Mouse (Mus musculus) embryonic fibroblast, embryonic 13.5 days (primary cell): ENCODE measurements around the gene Gapdh. TPM values are rescaled to one million over a fixed set of nuclear protein-coding genes. Genes with fewer than 3 reads are reported as not detected.
A peak's percentile ranks its signal among the peaks of the same experiment; 100 is the strongest.

Source experiments
- H3K27ac ChIP-seq: 2 replicates; pipeline ENCODE4 v1.5.1; 2012; ENCODE audit warnings: low read length, control low read depth, inconsistent platforms; ENCODE audit not compliant: insufficient read depth
- H3K4me1 ChIP-seq: 2 replicates; pipeline ENCODE4 v1.6.1; 2011; ENCODE audit warnings: low read length; ENCODE audit not compliant: control insufficient read depth, insufficient read depth
- H3K4me3 ChIP-seq: 2 replicates; pipeline ENCODE4 v1.5.1; 2011; ENCODE audit warnings: mild to moderate bottlenecking, control low read depth, low read length; ENCODE audit not compliant: insufficient read depth
- CTCF ChIP-seq: IDR thresholded peaks from 2 replicates; pipeline ENCODE4 v1.5.1; 2011; ENCODE audit warnings: mild to moderate bottlenecking, control low read depth, low read length, moderate library complexity, borderline replicate concordance; ENCODE audit not compliant: insufficient read depth
- POLR2A ChIP-seq: IDR thresholded peaks from 2 replicates; pipeline ENCODE4 v1.6.1; 2011; ENCODE audit warnings: low read depth, mild to moderate bottlenecking, control low read depth, low read length, moderate library complexity
- polyA plus RNA-seq: library from polyadenylated mRNA; stranded (reverse); fragments of >200 nt; gene quantifications from 2 replicates; pipeline ENCODE4 v1.2.4, GENCODE M21; 2011; ENCODE audit warnings: low read depth; ENCODE audit not compliant: missing spikeins, insufficient read length

Gapdh gene
- 571 and 859 TPM in 2 replicates for polyA plus RNA-seq

DNA sequence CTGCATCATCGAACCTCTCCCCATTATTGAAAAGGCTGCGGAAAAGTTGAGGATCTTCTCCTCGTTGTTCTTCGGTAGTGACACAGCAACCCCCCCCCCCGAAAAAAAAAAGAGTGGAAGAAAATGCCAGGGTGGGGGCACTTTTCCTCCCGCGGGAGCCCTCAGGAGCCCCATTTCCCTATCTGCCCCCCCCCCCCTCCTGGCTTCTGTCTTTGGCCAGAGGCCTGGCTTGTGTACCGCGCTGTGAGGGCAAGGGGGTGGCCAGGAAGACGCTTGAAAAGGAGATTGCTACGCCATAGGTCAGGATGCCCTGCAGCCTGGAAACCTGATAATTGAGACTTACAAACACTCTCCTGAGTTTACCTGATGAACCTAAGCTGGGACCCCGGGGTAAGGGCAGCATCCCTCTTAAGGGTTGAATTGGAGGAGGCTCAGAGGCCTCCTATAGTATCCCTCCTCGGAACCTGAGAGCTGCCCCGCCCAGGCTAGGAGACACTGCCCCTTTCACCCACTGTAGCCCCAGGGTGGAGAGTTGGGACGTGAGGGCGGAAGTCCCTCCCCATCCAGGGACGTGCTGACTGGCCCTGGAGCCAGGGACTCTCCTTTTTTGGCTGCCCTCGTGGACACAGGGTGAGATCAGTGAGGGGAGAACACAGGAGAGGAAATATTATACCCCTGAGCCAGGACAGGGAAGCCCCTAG lies at the start of gene Gapdh:
Gene Gapdh (minus strand): TSS at position 417 of the 701 bp plus-strand sequence.
- TF ChIP-seq CTCF, result no peak
- TF ChIP-seq POLR2A, result peak; percentile 75
- peak within 1 kb of the TSS; percentile 96 for H3K27ac ChIP-seq
- peak within 1 kb of the TSS; percentile 86 for H3K4me3 ChIP-seq
- peaks cover 10% of the 10 kb centered on the region; the same call in 1 of the 2 replicates for H3K4me1 ChIP-seq

DNA sequence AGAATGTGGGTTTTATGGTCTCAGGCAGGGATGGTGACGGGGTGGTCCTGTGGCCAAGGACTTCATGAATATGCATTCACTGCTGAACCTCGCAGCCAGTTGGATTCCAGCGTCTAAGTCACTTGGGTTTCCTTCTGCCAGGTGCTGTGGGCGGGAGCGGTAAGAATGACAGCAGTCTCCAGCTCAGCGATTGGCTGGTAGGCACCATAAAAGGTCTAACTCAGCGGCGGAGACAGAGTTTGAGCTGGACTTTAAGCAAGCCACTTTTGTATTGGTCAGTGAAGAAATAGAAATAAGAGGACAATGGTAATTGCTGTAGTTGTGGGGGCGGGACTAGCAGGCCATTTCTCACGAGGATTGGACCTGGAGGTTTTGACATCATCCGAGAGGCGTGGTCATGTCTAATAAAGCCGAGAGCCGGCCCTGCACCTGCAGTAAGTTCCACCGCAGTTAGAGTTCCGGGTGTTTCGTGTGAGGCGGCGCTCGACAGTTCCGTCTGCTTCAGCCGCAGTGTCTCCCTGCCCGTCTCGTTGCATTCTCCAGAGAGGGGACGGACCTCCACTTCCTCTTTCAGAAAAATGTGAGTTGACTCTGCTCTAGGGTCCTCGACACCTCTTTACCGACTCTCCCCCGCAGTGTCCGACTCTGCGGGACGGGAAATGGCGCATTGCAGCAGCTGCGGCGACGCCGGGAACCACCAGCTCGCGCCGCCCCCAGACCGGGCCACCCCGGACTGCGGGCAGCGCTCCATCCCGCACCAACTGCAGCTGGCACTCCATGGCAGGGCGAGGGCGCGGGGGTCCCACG lies 49.1 kb upstream of the Gapdh start, which contains the start of gene Vamp1:
Gene Vamp1 (plus strand): TSS at position 404 of the 807 bp plus-strand sequence.
- TF ChIP-seq POLR2A, result peak; percentile 90
- no peak for TF ChIP-seq CTCF
- Histone ChIP-seq H3K4me3 (peak within 1 kb of the TSS; percentile 62), H3K27ac (no peak within 1 kb of the TSS), H3K4me1 (no peaks in the 10 kb centered on the region)

DNA sequence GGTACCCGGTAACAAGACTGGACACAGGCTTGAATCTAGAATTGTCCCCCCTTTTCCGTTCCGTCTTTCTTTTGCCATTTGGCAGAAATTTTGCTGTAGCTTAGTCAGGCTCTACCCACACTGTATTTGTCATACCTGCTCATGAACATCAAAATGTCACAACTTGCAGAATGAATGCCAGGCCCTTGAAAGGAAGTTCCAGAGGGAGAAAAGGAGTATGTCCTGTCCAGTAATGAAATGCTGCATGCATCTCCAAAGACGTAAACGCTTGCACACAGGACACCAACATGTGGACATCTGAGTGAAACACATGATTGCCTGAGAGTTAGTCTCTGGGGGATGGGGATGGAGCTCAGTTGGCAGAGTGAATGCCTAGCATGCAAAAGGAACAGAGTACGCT lies 47.4 kb upstream of the Gapdh start:
- TF ChIP-seq CTCF (no peak), POLR2A (no peak)
- Histone ChIP-seq H3K4me3 (no peak overlapping the region), H3K4me1 (no peaks in the 10 kb centered on the region), H3K27ac (no peak overlapping the region)

DNA sequence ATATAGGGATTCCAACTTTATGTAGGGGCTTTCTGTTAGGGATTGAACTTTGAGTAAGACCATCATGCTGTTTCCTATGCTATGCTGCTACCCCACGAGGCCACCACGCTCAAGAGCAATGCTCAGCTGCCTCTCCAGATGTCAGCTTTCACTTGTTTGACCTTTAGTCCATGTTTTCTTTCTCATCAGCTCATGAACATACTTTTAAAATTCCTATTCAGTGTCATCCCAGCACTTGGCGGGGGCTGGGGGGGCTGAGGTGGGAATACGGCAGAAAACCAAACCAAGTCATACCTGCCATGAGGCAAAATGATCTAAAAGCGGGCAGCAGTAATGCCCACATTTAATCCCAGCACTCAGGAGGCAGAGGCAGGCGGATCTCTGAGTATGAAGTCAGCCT lies 46.9 kb upstream of the Gapdh start:
- Histone ChIP-seq H3K4me1 (no peaks in the 10 kb centered on the region), H3K27ac (no peak overlapping the region), H3K4me3 (no peak overlapping the region)
- TF ChIP-seq CTCF, result no peak
- no peak for TF ChIP-seq POLR2A

DNA sequence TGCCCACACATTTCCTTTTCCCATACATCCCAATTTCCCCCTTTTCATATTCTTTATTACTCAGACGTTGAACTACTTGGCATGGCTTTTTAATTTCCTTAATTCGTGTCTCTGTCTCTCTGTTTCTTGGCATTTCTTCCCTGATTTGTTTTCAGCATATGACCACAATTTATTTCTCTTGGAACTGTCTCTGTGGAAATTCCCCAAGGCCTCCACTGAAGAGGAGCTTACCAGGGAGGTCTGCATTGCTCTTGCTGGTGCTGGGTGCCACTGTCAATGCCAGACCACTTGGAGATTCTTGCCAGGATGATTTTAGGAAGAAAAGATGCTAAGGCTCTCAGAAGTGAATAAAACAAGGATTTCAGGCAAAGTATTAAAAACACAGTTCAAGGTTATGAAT lies 46.4 kb upstream of the Gapdh start:
- Histone ChIP-seq H3K27ac (no peak overlapping the region), H3K4me3 (no peak overlapping the region), H3K4me1 (no peaks in the 10 kb centered on the region)
- TF ChIP-seq POLR2A, result no peak
- no peak for TF ChIP-seq CTCF

DNA sequence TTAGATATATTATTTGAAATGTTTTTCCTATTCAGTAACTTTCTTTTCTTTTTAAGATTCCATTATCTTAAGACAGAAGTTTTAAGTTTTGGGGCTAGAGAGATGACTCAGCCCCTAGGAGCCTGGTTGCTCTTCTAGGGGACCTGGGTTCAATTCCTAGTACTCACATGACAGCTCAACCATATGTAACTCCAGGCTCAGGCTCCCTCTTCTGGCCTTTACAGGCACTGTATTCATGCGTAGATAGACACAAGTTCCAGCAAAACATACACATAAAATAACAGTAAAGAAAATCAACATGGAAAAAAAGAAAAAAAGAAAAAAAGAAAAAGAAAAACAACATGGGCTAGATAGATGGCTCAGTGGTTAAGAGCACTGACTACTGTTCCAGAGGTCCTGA lies 44.2 kb upstream of the Gapdh start:
- Histone ChIP-seq H3K4me3 (no peak overlapping the region), H3K4me1 (no peaks in the 10 kb centered on the region), H3K27ac (no peak overlapping the region)
- TF ChIP-seq POLR2A (no peak), CTCF (no peak)

DNA sequence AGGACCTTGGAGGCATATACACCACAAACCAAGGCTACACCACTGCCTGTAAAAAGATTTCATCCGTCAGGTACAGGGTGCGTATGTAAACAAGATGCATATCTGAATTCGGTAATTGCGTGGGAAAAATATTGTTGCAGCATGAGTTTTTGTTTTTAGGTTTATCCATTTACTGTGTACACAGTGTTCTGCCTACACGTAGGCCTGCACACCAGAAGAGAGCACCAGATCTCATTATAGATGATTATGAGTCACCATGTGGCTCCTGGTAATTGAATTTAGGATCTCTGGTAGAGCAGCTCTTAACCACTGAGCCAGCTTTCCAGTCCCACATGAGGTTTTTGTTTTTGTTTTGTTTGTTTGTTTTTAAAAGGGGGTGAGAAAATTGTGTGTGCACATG lies 30.9 kb upstream of the Gapdh start:
- H3K4me1 ChIP-seq, result no peaks in the 10 kb centered on the region
- no peak overlapping the region for H3K4me3 ChIP-seq
- H3K27ac ChIP-seq, result no peak overlapping the region
- no peak for TF ChIP-seq CTCF
- no peak for TF ChIP-seq POLR2A

DNA sequence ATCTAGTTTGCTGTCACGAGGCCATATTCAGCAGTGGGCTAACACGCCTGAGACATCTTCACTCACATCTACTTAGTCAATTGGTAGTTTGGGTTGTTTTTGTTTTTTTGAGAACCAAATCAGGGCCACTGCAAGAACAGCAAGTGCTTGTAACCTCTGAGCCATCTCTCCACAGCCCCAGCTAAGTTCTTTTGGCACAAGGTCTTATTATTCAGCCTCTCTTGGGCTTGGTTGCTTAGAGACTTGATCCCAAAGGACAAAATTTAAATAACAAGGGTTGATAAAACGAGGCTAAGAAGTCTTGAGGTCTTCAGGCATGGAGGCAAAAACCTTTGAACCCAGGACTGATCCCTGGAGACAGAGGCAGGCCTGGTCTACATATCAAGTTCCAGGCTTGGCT lies 30.0 kb upstream of the Gapdh start:
- Histone ChIP-seq H3K27ac (no peak overlapping the region), H3K4me3 (no peak overlapping the region), H3K4me1 (no peaks in the 10 kb centered on the region)
- TF ChIP-seq CTCF, result no peak
- TF ChIP-seq POLR2A, result no peak

DNA sequence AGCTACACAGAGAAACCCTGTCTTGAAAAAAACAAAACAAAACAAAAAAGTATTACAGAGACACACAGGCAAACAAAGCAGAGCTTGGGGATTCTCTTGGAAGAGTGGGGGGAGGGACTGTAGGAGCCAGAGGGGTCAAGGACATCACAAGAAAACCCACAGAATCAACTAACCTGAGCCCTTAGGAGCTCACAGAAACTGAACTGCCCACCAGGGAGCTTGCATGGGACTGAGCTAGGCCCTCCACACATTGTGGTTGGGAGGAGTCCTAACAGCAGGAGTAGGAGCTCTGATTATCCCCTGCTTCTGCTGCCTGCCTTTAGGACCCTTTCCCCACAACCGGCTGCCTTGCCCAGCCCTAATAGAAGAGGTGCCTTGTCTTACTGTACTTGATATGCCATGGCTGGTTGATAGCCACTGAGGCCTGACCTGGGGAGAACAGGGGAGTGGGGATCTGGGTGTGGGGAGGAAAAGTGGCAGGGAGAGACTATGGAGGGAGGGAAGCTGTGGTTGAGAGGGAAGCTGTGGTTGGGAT lies 29.3 kb upstream of the Gapdh start:
- H3K4me1 ChIP-seq, result no peaks in the 10 kb centered on the region
- H3K4me3 ChIP-seq, result no peak overlapping the region
- H3K27ac ChIP-seq, result no peak overlapping the region
- TF ChIP-seq CTCF (no peak), POLR2A (peak; percentile 21; the same call in 1 of the 2 replicates)
